In the genomic region with DNA sequence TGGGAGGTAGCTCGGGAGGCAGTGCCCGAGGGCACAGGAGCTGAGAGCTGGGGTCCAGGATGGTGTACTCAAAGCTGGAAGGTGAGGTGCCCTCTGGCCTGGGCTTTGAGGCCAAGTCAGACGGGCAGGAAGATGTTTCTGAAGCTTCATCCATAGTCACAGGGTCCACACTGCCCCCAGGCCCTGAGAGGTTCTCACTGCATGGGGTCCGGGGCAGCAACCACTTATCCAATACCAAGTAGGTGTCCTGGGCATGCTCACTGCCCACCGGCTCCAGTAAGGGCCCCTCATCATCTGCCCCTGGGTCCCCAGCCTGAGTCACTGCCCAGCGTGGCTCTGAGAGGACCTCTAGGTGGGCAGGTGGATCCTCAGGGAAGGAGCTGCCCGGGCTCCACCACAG, we compare ENCODE assay signal across 18 mouse cellular contexts. TPM values are rescaled to one million over a fixed set of nuclear protein-coding genes. Genes with fewer than 3 reads are reported as not detected.
A peak's percentile ranks its signal among the peaks of the same experiment; 100 is the strongest.
DNase-seq lines count a peak whose midpoint lies in the region; ATAC-seq and TF ChIP-seq lines count a peak whose summit lies in the region.
"Had no signal": no experiment of that assay in that cellular context is flagged by ENCODE, and none has a peak within 500 bp of the region (broad histone marks: within the 10 kb centered on the region; RNA-seq: fewer than 3 reads in every experiment).

No protein-coding gene starts in this region.

- H3K27ac ChIP-seq in forebrain, embryonic 10.5 days: no peak overlapping the region
- no peak overlapping the region for H3K27ac ChIP-seq in forebrain, embryonic 12.5 days
- H3K27ac ChIP-seq in kidney, postnatal 0 days: 0 out of 2 replicates have a peak overlapping the region, but pooled peaks have one; percentile 54
- peak overlapping the region; percentile 99 for H3K27ac ChIP-seq in liver, embryonic 13.5 days
- H3K27ac ChIP-seq in midbrain, embryonic 11.5 days (ENCODE audit: low read depth, low read length): no peak overlapping the region
- H3K27ac ChIP-seq: embryonic facial prominence, embryonic 12.5 days; forebrain, embryonic 15.5 days; heart, embryonic 10.5 days; hindbrain, embryonic 13.5 days had no signal

- DNase-seq in forebrain, embryonic 10.5 days (ENCODE audit: extremely low spot score, low spot score): no peak
- no peak for DNase-seq in kidney, postnatal 0 days (ENCODE audit: low spot score)
- DNase-seq in kidney, postnatal 4 days: no peak
- DNase-seq in G1E (ENCODE audit: low spot score): no peak
- no peak for DNase-seq in liver, embryonic 13.5 days
- no peak for DNase-seq in adrenal gland, postnatal 25 days
- no peak for DNase-seq in midbrain, embryonic 11.5 days (ENCODE audit: low spot score, missing footprints)
- DNase-seq: adrenal gland, postnatal 10 days; cerebellum, adult 2 months; cerebellum, postnatal 25 days; heart, adult 18-20 months; heart, postnatal 10 days; heart, postnatal 4 days had no signal

- H3K27me3 ChIP-seq in forebrain, embryonic 10.5 days (ENCODE audit: poor library complexity, severe bottlenecking): peaks cover 56% of the 10 kb centered on the region
- peaks cover 54% of the 10 kb centered on the region for H3K27me3 ChIP-seq in forebrain, embryonic 12.5 days
- H3K27me3 ChIP-seq in kidney, postnatal 0 days (ENCODE audit: insufficient read depth, low read length): 0 out of 2 replicates have a peak, but pooled peaks cover 6% of the 10 kb centered on the region
- no peaks in the 10 kb centered on the region for H3K27me3 ChIP-seq in G1E (ENCODE audit: insufficient read depth, low read length)
- H3K27me3 ChIP-seq in liver, embryonic 13.5 days: 0 out of 2 replicates have a peak, but pooled peaks cover 6% of the 10 kb centered on the region
- peaks cover 45% of the 10 kb centered on the region for H3K27me3 ChIP-seq in midbrain, embryonic 11.5 days (ENCODE audit: control insufficient read depth, insufficient read depth, low read length)

- no peak for TF ChIP-seq CTCF in kidney, postnatal 0 days (IDR thresholded peaks at IDR 0.05; ENCODE audit: low read depth)
- no peak for TF ChIP-seq CTCF in G1E (IDR thresholded peaks at IDR 0.05; ENCODE audit: low read depth, low read length)

- H3K36me3 ChIP-seq in forebrain, embryonic 10.5 days (replicated peaks): peaks cover 9% of the 10 kb centered on the region; the same call in 1 of the 2 replicates
- 0 out of 2 replicates have a peak, but pooled peaks cover 4% of the 10 kb centered on the region for H3K36me3 ChIP-seq in forebrain, embryonic 12.5 days (replicated peaks)
- no peaks in the 10 kb centered on the region for H3K36me3 ChIP-seq in kidney, postnatal 0 days (ENCODE audit: insufficient read depth, low read length)
- peaks cover 49% of the 10 kb centered on the region for H3K36me3 ChIP-seq in G1E (replicated peaks)
- peaks cover 49% of the 10 kb centered on the region for H3K36me3 ChIP-seq in liver, embryonic 13.5 days
- H3K36me3 ChIP-seq in midbrain, embryonic 11.5 days (ENCODE audit: control insufficient read depth, insufficient read depth, low read length): no peaks in the 10 kb centered on the region
- H3K36me3 ChIP-seq: embryonic facial prominence, embryonic 12.5 days had no signal

- H3K4me2 ChIP-seq in forebrain, embryonic 12.5 days: no peak overlapping the region
- no peak overlapping the region for H3K4me2 ChIP-seq in kidney, postnatal 0 days (ENCODE audit: low read length)
- H3K4me2 ChIP-seq in liver, embryonic 13.5 days: peak overlapping the region; percentile 84
- H3K4me2 ChIP-seq in midbrain, embryonic 11.5 days: no peak overlapping the region
- H3K4me2 ChIP-seq: embryonic facial prominence, embryonic 12.5 days; forebrain, embryonic 15.5 days; hindbrain, embryonic 13.5 days had no signal

- H3K4me3 ChIP-seq in forebrain, embryonic 10.5 days: 0 out of 2 replicates have a peak overlapping the region, but pooled peaks have one; percentile 0
- H3K4me3 ChIP-seq in forebrain, embryonic 12.5 days (replicated peaks): no peak overlapping the region
- H3K4me3 ChIP-seq in kidney, postnatal 0 days (replicated peaks; ENCODE audit: low read depth, low read length): no peak overlapping the region
- peak overlapping the region; percentile 76; the same call in 1 of the 2 replicates for H3K4me3 ChIP-seq in G1E (ENCODE audit: low read depth, low read length)
- H3K4me3 ChIP-seq in liver, embryonic 13.5 days (replicated peaks): peak overlapping the region; percentile 85
- no peak overlapping the region for H3K4me3 ChIP-seq in midbrain, embryonic 11.5 days (ENCODE audit: low read depth, low read length)
- H3K4me3 ChIP-seq: embryonic facial prominence, embryonic 12.5 days; forebrain, embryonic 15.5 days; heart, embryonic 10.5 days; hindbrain, embryonic 13.5 days had no signal

- no peaks in the 10 kb centered on the region for H3K9me3 ChIP-seq in forebrain, embryonic 10.5 days
- H3K9me3 ChIP-seq in forebrain, embryonic 12.5 days: no peaks in the 10 kb centered on the region
- H3K9me3 ChIP-seq in kidney, postnatal 0 days (replicated peaks; ENCODE audit: low read length): no peaks in the 10 kb centered on the region
- no peaks in the 10 kb centered on the region for H3K9me3 ChIP-seq in G1E (replicated peaks)
- no peaks in the 10 kb centered on the region for H3K9me3 ChIP-seq in liver, embryonic 13.5 days (replicated peaks)
- H3K9me3 ChIP-seq in midbrain, embryonic 11.5 days (ENCODE audit: control insufficient read depth, low read length): no peaks in the 10 kb centered on the region
- H3K9me3 ChIP-seq: embryonic facial prominence, embryonic 12.5 days; forebrain, embryonic 15.5 days; heart, embryonic 10.5 days; hindbrain, embryonic 13.5 days had no signal

- ATAC-seq in forebrain, embryonic 12.5 days (ENCODE audit: low FRiP score): no peak
- no peak for ATAC-seq in kidney, postnatal 0 days (replicated peaks; ENCODE audit: low FRiP score, low read depth)
- ATAC-seq in G1E (ENCODE audit: extremely low read depth, insufficient number of reproducible peaks, low FRiP score, poor library complexity, severe bottlenecking): no peak
- no peak for ATAC-seq in liver, embryonic 13.5 days (ENCODE audit: low read depth)
- no peak for ATAC-seq in midbrain, embryonic 11.5 days (ENCODE audit: low FRiP score)
- ATAC-seq: forebrain, embryonic 15.5 days had no signal

- 84% methylated on average over 7 of the region's 7 CpGs for WGBS in forebrain, embryonic 10.5 days
- WGBS in forebrain, embryonic 12.5 days: 85% methylated on average over 7 of the region's 7 CpGs
- 89% methylated on average over 7 of the region's 7 CpGs for WGBS in kidney, postnatal 0 days
- 85% methylated on average over 7 of the region's 7 CpGs for WGBS in liver, embryonic 13.5 days (ENCODE audit: insufficient replicate concordance)
- 88% methylated on average over 7 of the region's 7 CpGs for WGBS in midbrain, embryonic 11.5 days

- peaks cover 48% of the 10 kb centered on the region for H3K4me1 ChIP-seq in forebrain, embryonic 10.5 days
- peaks cover 40% of the 10 kb centered on the region for H3K4me1 ChIP-seq in forebrain, embryonic 12.5 days
- H3K4me1 ChIP-seq in kidney, postnatal 0 days (replicated peaks; ENCODE audit: insufficient read depth, low read length): peaks cover 29% of the 10 kb centered on the region
- peaks cover 79% of the 10 kb centered on the region for H3K4me1 ChIP-seq in G1E (ENCODE audit: insufficient read depth, low read depth, low read length)
- H3K4me1 ChIP-seq in liver, embryonic 13.5 days (replicated peaks): peaks cover 69% of the 10 kb centered on the region
- H3K4me1 ChIP-seq in midbrain, embryonic 11.5 days (ENCODE audit: control insufficient read depth, insufficient read depth, low read length): peaks cover 33% of the 10 kb centered on the region

- H3K9ac ChIP-seq in forebrain, embryonic 12.5 days: no peak overlapping the region
- no peak overlapping the region for H3K9ac ChIP-seq in kidney, postnatal 0 days (ENCODE audit: low read depth, low read length)
- H3K9ac ChIP-seq in liver, embryonic 13.5 days: peak overlapping the region; percentile 98
- H3K9ac ChIP-seq in midbrain, embryonic 11.5 days (ENCODE audit: low read length): no peak overlapping the region
- H3K9ac ChIP-seq: embryonic facial prominence, embryonic 12.5 days; forebrain, embryonic 15.5 days; hindbrain, embryonic 13.5 days had no signal

RNA-seq across cellular contexts. Expression of gene Swsap1, which starts 3.7 kb away (rescaled TPM):
- 7.2 and 9.6 TPM in 2 replicates for polyA plus RNA-seq in forebrain, embryonic 10.5 days (2016; fragmentation: Nextera tagmentation; extraction: Ambion mirVana)
- 7.4 and 9.5 TPM in 2 replicates for polyA plus RNA-seq in forebrain, embryonic 12.5 days (2016; fragmentation: Nextera tagmentation; extraction: Ambion mirVana)
- 7.5 and 8.1 TPM in 2 replicates for polyA plus RNA-seq in kidney, postnatal 0 days (2015; fragmentation: Nextera tagmentation; extraction: Ambion mirVana)
- 11.8 and 12.4 TPM in 2 replicates for total RNA-seq in G1E (2014; fragmentation: Nextera tagmentation)
- 10.9 and 12.8 TPM in 2 replicates for total RNA-seq in G1E (2017)
- polyA plus RNA-seq in G1E (2012): 12.6 and 14.5 TPM in 2 replicates
- polyA plus RNA-seq in liver, embryonic 13.5 days (2015; fragmentation: Nextera tagmentation; extraction: Ambion mirVana): 2.1 and 2.6 TPM in 2 replicates
- 14.0 and 19.4 TPM in 2 replicates for total RNA-seq in adrenal gland, postnatal 25 days (2021)
- polyA plus RNA-seq in midbrain, embryonic 11.5 days (2014; fragmentation: Nextera tagmentation; extraction: Ambion mirVana): 20.3 and 22.3 TPM in 2 replicates

RNA-seq across cellular contexts. Expression of gene Epor, which starts 4.1 kb away (rescaled TPM):
- polyA plus RNA-seq in forebrain, embryonic 10.5 days (2016; fragmentation: Nextera tagmentation; extraction: Ambion mirVana): 10.2 and 10.8 TPM in 2 replicates
- 2.0 and 4.1 TPM in 2 replicates for polyA plus RNA-seq in forebrain, embryonic 12.5 days (2016; fragmentation: Nextera tagmentation; extraction: Ambion mirVana)
- 16.1 and 17.2 TPM in 2 replicates for polyA plus RNA-seq in kidney, postnatal 0 days (2015; fragmentation: Nextera tagmentation; extraction: Ambion mirVana)
- total RNA-seq in G1E (2014; fragmentation: Nextera tagmentation) (35.5 and 49.7 TPM in 2 replicates), G1E (2017) (14.4 and 21.9 TPM in 2 replicates)
- polyA plus RNA-seq in G1E (2012): 125 and 135 TPM in 2 replicates
- 143 and 144 TPM in 2 replicates for polyA plus RNA-seq in liver, embryonic 13.5 days (2015; fragmentation: Nextera tagmentation; extraction: Ambion mirVana)
- total RNA-seq in adrenal gland, postnatal 25 days (2021): 1.6 and 1.8 TPM in 2 replicates
- polyA plus RNA-seq in midbrain, embryonic 11.5 days (2014; fragmentation: Nextera tagmentation; extraction: Ambion mirVana): 3.4 and 5.2 TPM in 2 replicates

RNA-seq across cellular contexts. Expression of gene Plppr2, which starts 22.4 kb away (rescaled TPM):
- polyA plus RNA-seq in forebrain, embryonic 10.5 days (2016; fragmentation: Nextera tagmentation; extraction: Ambion mirVana): 9.0 and 11.5 TPM in 2 replicates
- polyA plus RNA-seq in forebrain, embryonic 12.5 days (2016; fragmentation: Nextera tagmentation; extraction: Ambion mirVana): 37.0 and 40.9 TPM in 2 replicates
- polyA plus RNA-seq in kidney, postnatal 0 days (2015; fragmentation: Nextera tagmentation; extraction: Ambion mirVana): 4.3 and 4.8 TPM in 2 replicates
- total RNA-seq in G1E (2014; fragmentation: Nextera tagmentation): 1.6 and 5.3 TPM in 2 replicates
- 0.41 and 0.44 TPM in 2 replicates for total RNA-seq in G1E (2017)
- polyA plus RNA-seq in G1E (2012): 5.8 and 7.6 TPM in 2 replicates
- 0.99 and 1.4 TPM in 2 replicates for polyA plus RNA-seq in liver, embryonic 13.5 days (2015; fragmentation: Nextera tagmentation; extraction: Ambion mirVana)
- 35.6 and 40.5 TPM in 2 replicates for total RNA-seq in adrenal gland, postnatal 25 days (2021)
- 19.1 and 22.2 TPM in 2 replicates for polyA plus RNA-seq in midbrain, embryonic 11.5 days (2014; fragmentation: Nextera tagmentation; extraction: Ambion mirVana)

RNA-seq across cellular contexts. Expression of gene Rgl3, which starts 30.0 kb away (rescaled TPM):
- 4.7 and 5.2 TPM in 2 replicates for polyA plus RNA-seq in forebrain, embryonic 10.5 days (2016; fragmentation: Nextera tagmentation; extraction: Ambion mirVana)
- polyA plus RNA-seq in forebrain, embryonic 12.5 days (2016; fragmentation: Nextera tagmentation; extraction: Ambion mirVana): 2.1 and 3.4 TPM in 2 replicates
- 26.8 and 29.2 TPM in 2 replicates for polyA plus RNA-seq in kidney, postnatal 0 days (2015; fragmentation: Nextera tagmentation; extraction: Ambion mirVana)
- total RNA-seq in G1E (2014; fragmentation: Nextera tagmentation) (not detected in 2 replicates), G1E (2017) (0.05 TPM in 1 of 2 replicates, not detected in the other)
- not detected in 2 replicates for polyA plus RNA-seq in G1E (2012)
- 0.15 and 0.46 TPM in 2 replicates for polyA plus RNA-seq in liver, embryonic 13.5 days (2015; fragmentation: Nextera tagmentation; extraction: Ambion mirVana)
- total RNA-seq in adrenal gland, postnatal 25 days (2021): 33.9 and 66.9 TPM in 2 replicates
- polyA plus RNA-seq in midbrain, embryonic 11.5 days (2014; fragmentation: Nextera tagmentation; extraction: Ambion mirVana): 0.97 and 2.2 TPM in 2 replicates

RNA-seq across cellular contexts. Expression of gene Tmem205, which starts 31.9 kb away (rescaled TPM):
- 32.0 and 33.7 TPM in 2 replicates for polyA plus RNA-seq in forebrain, embryonic 10.5 days (2016; fragmentation: Nextera tagmentation; extraction: Ambion mirVana)
- polyA plus RNA-seq in forebrain, embryonic 12.5 days (2016; fragmentation: Nextera tagmentation; extraction: Ambion mirVana): 32.9 and 33.3 TPM in 2 replicates
- polyA plus RNA-seq in kidney, postnatal 0 days (2015; fragmentation: Nextera tagmentation; extraction: Ambion mirVana): 82.9 and 83.7 TPM in 2 replicates
- 12.8 and 17.6 TPM in 2 replicates for total RNA-seq in G1E (2014; fragmentation: Nextera tagmentation)
- total RNA-seq in G1E (2017): 9.0 and 17.1 TPM in 2 replicates
- polyA plus RNA-seq in G1E (2012): 11.3 and 15.9 TPM in 2 replicates
- polyA plus RNA-seq in liver, embryonic 13.5 days (2015; fragmentation: Nextera tagmentation; extraction: Ambion mirVana): 49.5 and 57.2 TPM in 2 replicates
- total RNA-seq in adrenal gland, postnatal 25 days (2021): 471 and 609 TPM in 2 replicates
- 30.6 and 35.7 TPM in 2 replicates for polyA plus RNA-seq in midbrain, embryonic 11.5 days (2014; fragmentation: Nextera tagmentation; extraction: Ambion mirVana)

Comparison
In these comparisons a context has a peak if more than half of its experiments do, and no peak if none do; other contexts are left out.
1. H3K4me3 ChIP-seq: peak in forebrain, embryonic 10.5 days (single experiment), G1E (single experiment) and liver, embryonic 13.5 days (single experiment); none in forebrain, embryonic 12.5 days (single experiment), kidney, postnatal 0 days (single experiment) and midbrain, embryonic 11.5 days (single experiment).
2. H3K27ac ChIP-seq: peak in kidney, postnatal 0 days (single experiment) and liver, embryonic 13.5 days (single experiment); none in forebrain, embryonic 10.5 days (single experiment), forebrain, embryonic 12.5 days (single experiment) and midbrain, embryonic 11.5 days (single experiment).